Mouse (Mus musculus) forebrain, embryonic 13.5 days (tissue): ENCODE measurements around the gene Kpna7. TPM values are rescaled to one million over a fixed set of nuclear protein-coding genes. Genes with fewer than 3 reads are reported as not detected.

Experiments
- polyA plus RNA-seq: library from polyadenylated mRNA; unstranded; fragments of >200 nt; fragmentation: Nextera tagmentation; extraction: Ambion mirVana; gene quantifications from 2 replicates; pipeline ENCODE4 v1.2.1, GENCODE M21; 2015

Kpna7 gene
- polyA plus RNA-seq, 1 experiment from 2014 or later, result not detected

Other genes starting within 250 kb of the Kpna7 start
- gene Smurf1, start 118.2 kb downstream of the Kpna7 start, polyA plus RNA-seq, result 16.8 and 18.1 TPM in 2 replicates
- gene Gm4871, start 51.3 kb downstream of the Kpna7 start, polyA plus RNA-seq, result not detected in 2 replicates
- not detected in 2 replicates for gene 1700018F24Rik, start 41.0 kb downstream of the Kpna7 start, polyA plus RNA-seq
- gene Arpc1a, start 200 bp downstream of the Kpna7 start, polyA plus RNA-seq, result 207 and 209 TPM in 2 replicates
- 55.9 and 58.1 TPM in 2 replicates for gene Arpc1b, start 30.2 kb upstream of the Kpna7 start, polyA plus RNA-seq
- gene Pdap1, start 56.2 kb upstream of the Kpna7 start, polyA plus RNA-seq, result 139 and 157 TPM in 2 replicates
- gene Bud31, start 56.3 kb upstream of the Kpna7 start, polyA plus RNA-seq, result 247 and 259 TPM in 2 replicates
- gene Ptcd1, start 83.1 kb upstream of the Kpna7 start, polyA plus RNA-seq, result 20.0 and 21.6 TPM in 2 replicates
- gene Cpsf4, start 83.2 kb upstream of the Kpna7 start, polyA plus RNA-seq, result 64.0 and 69.6 TPM in 2 replicates
- 672 and 745 TPM in 2 replicates for gene Atp5j2, start 108.0 kb upstream of the Kpna7 start, polyA plus RNA-seq
- 11.9 and 13.1 TPM in 2 replicates for gene Zkscan14, start 117.8 kb upstream of the Kpna7 start, polyA plus RNA-seq
- gene Zkscan5, start 120.5 kb upstream of the Kpna7 start, polyA plus RNA-seq, result 16.6 and 18.0 TPM in 2 replicates
- 38.2 and 39.5 TPM in 2 replicates for gene Zfp655, start 147.7 kb upstream of the Kpna7 start, polyA plus RNA-seq
- 0.44 and 0.83 TPM in 2 replicates for gene Zscan25, start 196.5 kb upstream of the Kpna7 start, polyA plus RNA-seq